Mouse (Mus musculus) heart, adult 2 months (tissue): ENCODE measurements at regions not wholly inside any gene's neighbourhood (a gene's known extent, or its start where the extent isn't known, plus 50 kb on each side); places are given as distances from the start of the nearest gene placed in this dataset.

Experiments used
- DNase-seq, 2 experiments: peaks; one replicate each; pipeline ENCODE4 v3.0.0; 2021
- H3K27ac ChIP-seq: fragments of 200-600 bp; 2 replicates; pipeline ENCODE4 v1.8.1; 2022
- H3K27me3 ChIP-seq: fragments of 200-500 bp; 2 replicates; pipeline ENCODE4 v1.6.1; 2012; ENCODE audit warnings: mild to moderate bottlenecking, low read length, inconsistent platforms, mixed read lengths; ENCODE audit not compliant: control insufficient read depth, insufficient read depth
- H3K36me3 ChIP-seq: fragments of 200-500 bp; 2 replicates; pipeline ENCODE4 v1.6.1; 2012; ENCODE audit warnings: low read length, inconsistent platforms; ENCODE audit not compliant: control insufficient read depth, insufficient read depth
- H3K4me1 ChIP-seq: fragments of 200-500 bp; 2 replicates; pipeline ENCODE4 v1.6.1; 2011; ENCODE audit warnings: low read length; ENCODE audit not compliant: control insufficient read depth, insufficient read depth
- H3K4me3 ChIP-seq: fragments of 200-600 bp; 2 replicates; pipeline ENCODE4 v1.8.1; 2022
- H3K79me2 ChIP-seq: fragments of 200-500 bp; replicated peaks from 2 replicates; pipeline ENCODE4 v1.6.1; 2012; ENCODE audit warnings: mild to moderate bottlenecking, inconsistent platforms, low read length, moderate library complexity, mixed read lengths; ENCODE audit not compliant: control insufficient read depth, insufficient read depth
- H3K9ac ChIP-seq: fragments of 200-500 bp; 2 replicates; pipeline ENCODE4 v1.6.1; 2012; ENCODE audit warnings: low read depth, mild to moderate bottlenecking, control low read depth, inconsistent platforms, low read length, mixed read lengths
- CTCF ChIP-seq: fragments of 200-600 bp; IDR thresholded peaks from 2 replicates; pipeline ENCODE4 v1.8.1; 2022; ENCODE audit warnings: antibody characterized with exemption, mild to moderate bottlenecking, moderate library complexity
- EP300 ChIP-seq: fragments of 200-500 bp; IDR thresholded peaks from 2 replicates; pipeline ENCODE4 v1.6.1; 2011; ENCODE audit warnings: low read depth, low read length, control low read depth; ENCODE audit not compliant: insufficient read depth
- POLR2A ChIP-seq: fragments of 200-500 bp; IDR thresholded peaks from 2 replicates; pipeline ENCODE4 v1.6.1; 2011; ENCODE audit warnings: mild to moderate bottlenecking, low read depth, low read length, control low read depth; ENCODE audit not compliant: insufficient read depth
- WGBS: fragments of 180-500 bp; shearing (Covaris S2); methylation state at CpG from one replicate; pipeline ENCODE4 v1.1.7; 2018; 5-methylcytosine and 5-hydroxymethylcytosine counted together
- intact Hi-C: fragments of 180-260 bp; cut with DNase I; formaldehyde crosslinking; loops from one replicate; pipeline ENCODE4 v1.15.1; 2025

- no peak overlapping the region for H3K9ac ChIP-seq
- H3K27me3 ChIP-seq: no peaks in the 10 kb centered on the region
- no peak overlapping the region for H3K27ac ChIP-seq
- TF ChIP-seq CTCF: no peak
- no peak for TF ChIP-seq POLR2A
- no peak for TF ChIP-seq EP300
- intact Hi-C loops: loop anchor here (2.0 to 5.0 kb wide), 4 partner anchors 35 to 295 kb away; no protein-coding TSS in a partner anchor
- no peaks in the 10 kb centered on the region for H3K36me3 ChIP-seq
- WGBS: 79% methylated on average over 11 of the region's 11 CpGs
- H3K4me3 ChIP-seq: no peak overlapping the region
- no peak for DNase-seq
- H3K79me2 ChIP-seq: no peaks in the 10 kb centered on the region
- H3K4me1 ChIP-seq: peaks cover 3% of the 10 kb centered on the region
These were observed 70.8 kb upstream of the Gnaq start for GRCm38 (mm10) chr19:16061821-16062220.

- H3K36me3 ChIP-seq: no peaks in the 10 kb centered on the region
- no peaks in the 10 kb centered on the region for H3K27me3 ChIP-seq
- intact Hi-C loops: no loop called here
- H3K9ac ChIP-seq: no peak overlapping the region
- no peak for DNase-seq
- H3K27ac ChIP-seq: no peak overlapping the region
- no peak overlapping the region for H3K4me3 ChIP-seq
- H3K4me1 ChIP-seq: peaks cover under 1% of the 10 kb centered on the region; the same call in 1 of the 2 replicates
- TF ChIP-seq EP300: no peak
- TF ChIP-seq POLR2A: no peak
- TF ChIP-seq CTCF: no peak
- H3K79me2 ChIP-seq: no peaks in the 10 kb centered on the region
- 94% methylated on average over 4 of the region's 4 CpGs for WGBS
These were observed 73.6 kb upstream of the Gnaq start for GRCm38 (mm10) chr19:16059026-16059425.

DNA sequence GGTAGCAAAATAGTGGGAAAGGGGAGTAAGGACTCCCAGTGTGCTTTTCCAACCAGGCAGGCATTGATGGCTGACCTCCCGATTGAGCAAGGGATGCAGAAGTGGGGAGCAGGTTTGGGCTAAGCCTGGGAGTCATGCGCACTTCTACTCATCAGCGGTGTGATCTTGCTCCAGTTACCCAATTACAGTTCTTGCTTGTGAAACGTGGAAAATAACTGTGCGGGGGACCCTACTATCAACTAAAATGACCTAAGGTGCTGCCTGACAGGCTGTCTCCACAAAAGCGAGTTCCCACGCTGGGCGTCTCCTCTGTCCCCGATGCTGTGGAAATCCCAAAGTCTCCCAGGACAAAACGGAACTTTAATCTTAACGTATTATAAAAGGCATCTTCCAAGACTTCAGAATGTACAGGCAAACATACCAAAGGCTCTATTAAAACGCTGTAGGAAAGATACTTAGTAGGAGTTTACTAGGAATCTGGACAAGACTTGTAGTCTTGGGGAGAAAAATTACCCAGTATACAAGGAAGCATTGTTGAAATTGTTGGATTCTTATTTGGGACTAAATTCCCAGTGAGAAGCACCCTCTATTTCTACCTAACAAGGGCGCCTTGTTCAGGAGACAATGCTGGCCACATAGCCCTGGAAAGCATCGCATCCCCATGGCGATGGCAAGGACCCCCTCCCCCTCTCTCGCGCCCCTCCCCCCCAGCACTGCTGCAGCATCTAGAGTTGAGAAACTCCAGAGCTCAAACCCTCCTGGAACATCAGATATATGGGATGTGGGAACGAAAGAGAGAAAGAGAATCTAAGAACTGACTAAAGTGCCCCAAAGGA lies 65.6 kb upstream of the Cep78 start:
- Histone ChIP-seq H3K4me3 (peak overlapping the region; percentile 30), H3K27me3 (no peaks in the 10 kb centered on the region), H3K4me1 (peaks cover 4% of the 10 kb centered on the region), H3K9ac (no peak overlapping the region), H3K79me2 (no peaks in the 10 kb centered on the region), H3K27ac (peak overlapping the region; percentile 80), H3K36me3 (no peaks in the 10 kb centered on the region)
- DNase-seq: peak; percentile 26 to 39
- intact Hi-C loops: loop anchor here (2.0 kb wide), 1 partner anchor 20 kb away; no protein-coding TSS in a partner anchor
- TF ChIP-seq EP300 (no peak), POLR2A (no peak), CTCF (no peak)
- WGBS: 19% methylated on average over 18 of the region's 18 CpGs

GRCm38 (mm10) chr19:16049646-16050045 lies 64.9 kb upstream of the Cep78 start:
- Histone ChIP-seq H3K4me3 (peak overlapping the region; percentile 30), H3K27ac (peak overlapping the region; percentile 80), H3K36me3 (no peaks in the 10 kb centered on the region), H3K4me1 (peaks cover 4% of the 10 kb centered on the region), H3K27me3 (no peaks in the 10 kb centered on the region), H3K79me2 (no peaks in the 10 kb centered on the region), H3K9ac (no peak overlapping the region)
- no peak for TF ChIP-seq CTCF
- no peak for TF ChIP-seq POLR2A
- TF ChIP-seq EP300: no peak
- WGBS: 40% methylated on average over 3 of the region's 3 CpGs
- DNase-seq: no peak
- intact Hi-C loops: loop anchor here (2.0 kb wide), 1 partner anchor 19 kb away; no protein-coding TSS in a partner anchor

DNA sequence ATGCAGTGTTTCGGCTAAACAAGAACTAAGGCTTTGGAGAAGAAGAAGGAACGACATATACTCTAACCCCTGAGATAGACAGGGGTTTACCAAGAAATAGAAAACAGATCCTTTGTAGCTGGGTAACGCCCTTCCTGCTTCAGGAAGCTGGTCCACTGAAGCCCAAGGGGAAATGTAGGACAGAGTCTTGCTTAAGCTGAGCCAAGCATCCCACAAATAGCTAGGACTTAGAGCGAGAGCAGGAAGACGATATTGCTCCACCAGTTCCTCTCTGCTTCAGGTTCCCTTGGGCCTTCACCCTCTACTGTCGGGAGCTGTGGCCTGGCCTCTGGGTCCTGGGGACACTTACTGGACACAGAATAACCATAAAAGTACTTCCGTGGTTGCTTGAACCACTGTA lies 62.2 kb upstream of the Cep78 start:
- DNase-seq: peak in 1 of 2 experiments; percentile 57
- H3K27me3 ChIP-seq: no peaks in the 10 kb centered on the region
- TF ChIP-seq CTCF: no peak
- TF ChIP-seq EP300: 0 out of 2 replicates have a peak, but pooled peaks have one; percentile 54
- no peak for TF ChIP-seq POLR2A
- H3K9ac ChIP-seq: no peak overlapping the region
- H3K79me2 ChIP-seq: no peaks in the 10 kb centered on the region
- H3K4me3 ChIP-seq: no peak overlapping the region
- intact Hi-C loops: no loop called here
- no peaks in the 10 kb centered on the region for H3K36me3 ChIP-seq
- WGBS: 39% methylated on average over 7 of the region's 7 CpGs
- H3K27ac ChIP-seq: peak overlapping the region; percentile 47
- H3K4me1 ChIP-seq: peaks cover 4% of the 10 kb centered on the region

- H3K4me3 ChIP-seq: no peak overlapping the region
- peaks cover 4% of the 10 kb centered on the region for H3K4me1 ChIP-seq
- H3K27ac ChIP-seq: no peak overlapping the region; the same call in 1 of the 2 replicates
- no peak overlapping the region for H3K9ac ChIP-seq
- DNase-seq: no peak
- TF ChIP-seq POLR2A (no peak), CTCF (no peak), EP300 (no peak)
- no peaks in the 10 kb centered on the region for H3K36me3 ChIP-seq
- intact Hi-C loops: no loop called here
- H3K79me2 ChIP-seq: no peaks in the 10 kb centered on the region
- WGBS: 73% methylated on average over 3 of the region's 3 CpGs
- no peaks in the 10 kb centered on the region for H3K27me3 ChIP-seq
These were observed 60.5 kb upstream of the Cep78 start for GRCm38 (mm10) chr19:16045261-16045660.
